Mouse (Mus musculus): ENCODE data around the gene Adam11.

GRCm38 (mm10) chr11:102753591-102754324 lies 7.5 kb upstream of the Adam11 start:
- TF ChIP-seq CTCF (IDR thresholded peaks at IDR 0.05; ENCODE audit: insufficient read depth, low read depth, low read length), result no peak
- TF ChIP-seq POLR2A (IDR thresholded peaks at IDR 0.05; ENCODE audit: insufficient read depth, low read depth, low read length), result no peak
